Mouse (Mus musculus) cerebellum, postnatal 10 days (tissue): ENCODE results near the gene Smarcb1.

Experiments
- DNase-seq, 2 experiments: peaks; one replicate each; pipeline ENCODE4 v3.0.0; 2021; ENCODE audit warnings: mixed read lengths in 2 of 2

Smarcb1 gene

DNA sequence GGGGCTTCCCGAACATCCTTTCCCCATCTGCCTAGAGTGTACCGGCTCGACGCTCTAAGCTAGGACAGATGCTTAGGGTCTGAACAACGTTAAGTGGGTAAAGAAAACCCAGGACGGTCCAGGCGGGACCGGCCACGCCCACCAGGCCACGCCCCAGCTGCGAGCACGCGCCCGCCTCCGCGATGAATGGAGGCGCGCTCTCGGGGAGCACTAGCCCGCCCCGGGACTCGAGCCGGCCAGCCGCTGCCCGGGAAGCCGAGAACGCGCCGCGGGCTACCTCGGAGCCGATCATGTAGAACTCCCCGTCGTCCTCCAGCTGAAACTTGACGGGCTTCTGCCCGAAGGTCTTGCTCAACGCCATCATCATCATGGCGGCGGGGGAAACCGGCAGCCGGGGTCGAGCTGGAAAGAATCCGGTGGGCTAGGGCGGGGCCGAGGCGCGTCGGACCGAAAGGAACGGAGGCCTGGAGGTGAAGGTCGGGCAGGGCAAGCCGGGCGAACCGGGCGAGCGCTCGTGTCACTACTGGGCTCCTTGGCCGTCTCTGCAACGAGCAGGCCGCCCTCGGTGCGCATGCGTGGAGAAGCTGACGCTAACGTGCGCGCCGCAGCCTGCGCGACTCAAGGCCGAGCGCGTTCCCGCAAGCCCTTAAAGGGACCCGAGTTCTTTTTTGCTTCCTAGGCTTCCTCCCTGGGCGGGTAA is at the start of gene Smarcb1:
Gene Smarcb1, minus strand, starts transcription at position 592 of the 700 bp plus-strand sequence.
- peak; percentile 97 to 98 for DNase-seq

DNA sequence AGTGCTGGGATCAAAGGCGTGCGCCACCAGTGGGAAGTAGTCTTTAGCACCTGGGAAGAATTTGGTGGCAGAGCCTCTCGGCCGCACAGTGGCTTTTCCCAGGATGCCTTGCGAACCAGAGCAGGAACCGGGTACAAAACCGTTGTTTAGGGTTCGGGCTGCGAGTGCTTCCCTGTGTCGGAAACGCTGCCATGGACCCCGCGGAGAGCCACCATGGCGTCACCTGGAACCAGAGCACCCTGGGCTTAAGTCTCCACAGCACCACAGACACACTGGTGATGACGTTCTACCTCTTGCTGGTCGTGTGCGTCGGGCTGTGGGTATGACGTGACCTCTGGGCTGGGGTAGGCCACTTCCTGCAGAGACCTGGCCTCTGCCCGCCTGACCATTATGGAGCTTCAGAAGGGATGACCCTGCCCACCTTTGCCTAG is 33.0 kb upstream of the Smarcb1 start, which contains the start of gene Gm5134:
Gene Gm5134, plus strand, starts transcription at position 134 of the 431 bp plus-strand sequence.
- DNase-seq = no peak

DNA sequence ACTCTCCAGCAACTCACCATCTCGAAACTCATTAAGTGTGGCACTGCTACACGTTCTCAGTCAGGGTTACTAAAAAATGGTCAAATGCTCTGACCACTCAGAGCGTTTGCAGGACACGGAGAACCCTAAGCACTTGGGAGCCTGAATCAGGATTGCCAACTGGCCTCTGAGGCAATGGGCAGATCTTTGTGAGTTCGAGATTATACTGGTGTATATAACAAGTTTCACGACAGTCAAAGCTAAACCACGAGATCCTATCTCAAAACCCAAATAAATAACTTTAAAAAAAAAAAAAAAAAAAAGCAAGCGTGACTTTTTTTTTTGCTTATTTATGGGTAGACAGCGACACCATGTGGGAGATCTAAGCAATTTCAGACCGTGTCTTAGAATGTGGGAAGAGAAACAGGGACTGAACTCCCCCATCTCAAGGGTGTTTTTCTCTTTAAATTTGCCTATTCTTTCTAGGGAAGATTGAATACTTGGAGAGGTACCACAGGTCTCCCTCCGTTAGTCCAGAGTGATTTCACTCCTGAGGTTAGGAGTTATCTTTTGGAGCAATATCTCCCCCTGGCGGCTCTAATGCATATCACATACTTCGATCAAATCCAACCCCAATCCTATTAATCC is 30.1 kb upstream of the Smarcb1 start:
- DNase-seq = peak; percentile 73 to 83

DNA sequence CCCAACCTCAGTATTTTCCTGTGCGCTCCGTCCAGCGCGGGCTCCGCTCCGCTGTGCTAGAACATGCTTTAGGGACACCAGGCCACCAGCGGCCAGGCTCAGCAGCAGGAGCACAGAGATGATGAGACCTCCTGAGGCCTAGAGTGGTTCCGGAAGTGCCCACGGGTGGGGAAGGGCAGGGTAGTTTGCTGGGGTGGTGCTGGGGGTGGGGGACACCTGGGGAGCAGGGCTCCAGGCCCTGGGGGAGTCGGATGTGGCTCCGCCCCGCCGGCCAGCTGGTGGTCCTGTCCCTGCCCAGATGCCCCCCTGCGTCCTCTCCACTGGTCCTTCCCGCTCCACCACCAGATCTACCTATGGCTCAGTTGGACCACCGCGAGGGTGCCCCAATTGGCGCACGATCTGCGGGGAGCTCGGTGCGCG is 29.4 kb upstream of the Smarcb1 start:
- peak; percentile 39 to 44 for DNase-seq

GRCm38 (mm10) chr10:75949053-75950045 is 27.9 kb upstream of the Smarcb1 start:
- DNase-seq = no peak

GRCm38 (mm10) chr10:75948079-75948478 is 26.7 kb upstream of the Smarcb1 start:
- no peak for DNase-seq

GRCm38 (mm10) chr10:75945896-75946295 is 24.5 kb upstream of the Smarcb1 start:
- no peak for DNase-seq

GRCm38 (mm10) chr10:75945213-75945612 is 23.8 kb upstream of the Smarcb1 start:
- DNase-seq = no peak

- no peak for DNase-seq
These were observed 22.8 kb upstream of the Smarcb1 start for GRCm38 (mm10) chr10:75944066-75944772.

DNA sequence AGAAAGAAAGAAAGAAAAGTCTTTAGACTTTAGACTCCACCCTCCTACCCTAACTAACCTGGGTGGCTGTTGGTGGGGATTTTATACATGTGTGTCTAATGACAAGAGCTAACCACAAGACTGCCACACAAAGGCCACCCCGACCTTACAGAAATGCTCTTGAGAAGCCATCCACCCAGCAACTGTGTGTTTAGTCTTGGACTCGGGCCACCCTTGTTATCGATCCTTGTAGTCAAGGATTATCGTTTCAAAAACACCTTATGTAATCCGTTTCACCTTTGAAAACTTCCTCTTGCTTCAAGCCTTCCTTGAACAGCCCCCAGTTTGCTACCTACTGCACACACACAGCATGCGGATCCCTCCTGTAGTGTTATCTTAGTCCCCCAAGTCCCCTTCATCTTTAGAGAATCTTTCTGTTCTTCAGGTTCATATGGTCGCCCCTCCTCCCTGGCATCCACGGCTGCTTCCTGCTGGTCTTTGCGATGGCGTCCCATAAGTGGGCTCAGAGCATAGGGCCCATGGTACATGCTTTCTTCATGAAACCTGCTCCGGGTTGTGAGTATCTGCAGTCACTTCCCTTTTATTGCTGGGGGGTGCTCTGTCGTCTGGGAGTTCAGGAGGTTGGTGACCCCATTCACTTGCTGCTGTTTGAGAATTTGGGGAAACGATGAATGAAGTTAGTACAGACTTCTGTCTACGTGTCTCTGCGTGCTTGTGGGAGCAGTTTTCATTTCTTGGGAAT is 21.5 kb upstream of the Smarcb1 start, which contains the start of gene Vpreb3:
Gene Vpreb3, plus strand, starts transcription at position 322 of the 742 bp plus-strand sequence.
- DNase-seq = no peak

GRCm38 (mm10) chr10:75941042-75941824 is 19.8 kb upstream of the Smarcb1 start:
- no peak for DNase-seq

GRCm38 (mm10) chr10:75940520-75940919 is 19.1 kb upstream of the Smarcb1 start, which contains the start of gene Gm867:
Gene Gm867, minus strand, starts transcription at chr10:75940672.
- DNase-seq = no peak

DNA sequence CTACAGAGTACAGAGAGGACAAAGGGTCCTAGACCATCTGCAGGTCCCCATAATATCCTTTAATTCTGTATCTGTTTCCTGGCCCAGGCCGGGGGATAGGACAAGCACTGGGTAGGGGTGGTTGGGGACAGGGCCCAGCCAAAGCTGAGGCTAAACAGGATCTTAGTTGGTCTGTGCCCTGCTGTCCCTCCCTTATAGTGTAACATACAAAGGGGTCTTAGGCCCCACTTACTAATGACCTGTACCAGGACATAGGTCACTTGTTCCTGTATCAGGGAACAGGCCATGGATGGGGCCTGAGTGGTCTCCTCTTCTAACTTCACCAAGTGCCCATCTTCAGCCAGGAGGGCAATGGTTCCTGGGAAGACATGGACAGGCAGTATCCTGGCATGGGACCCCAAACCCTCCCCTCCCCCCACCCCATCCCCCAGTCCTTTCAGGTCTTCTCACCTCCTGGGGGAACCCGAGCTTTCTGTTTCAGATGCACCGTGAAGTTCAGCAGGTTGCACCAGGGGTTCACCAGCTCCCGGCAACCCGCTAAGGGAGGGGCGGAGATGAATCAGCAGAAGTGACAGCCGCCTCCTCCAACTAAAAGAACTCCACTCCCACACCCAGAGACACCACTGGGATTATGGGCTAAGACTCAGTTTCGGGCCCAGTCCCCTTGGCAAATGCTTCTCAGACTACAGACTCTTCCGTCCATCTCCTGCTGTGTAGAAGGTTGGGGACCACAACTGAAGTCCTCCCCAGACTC is 18.2 kb upstream of the Smarcb1 start:
- no peak for DNase-seq

GRCm38 (mm10) chr10:75937851-75938643 is 16.6 kb upstream of the Smarcb1 start:
- DNase-seq = no peak

GRCm38 (mm10) chr10:75936909-75937667 is 15.7 kb upstream of the Smarcb1 start:
- DNase-seq = no peak

DNA sequence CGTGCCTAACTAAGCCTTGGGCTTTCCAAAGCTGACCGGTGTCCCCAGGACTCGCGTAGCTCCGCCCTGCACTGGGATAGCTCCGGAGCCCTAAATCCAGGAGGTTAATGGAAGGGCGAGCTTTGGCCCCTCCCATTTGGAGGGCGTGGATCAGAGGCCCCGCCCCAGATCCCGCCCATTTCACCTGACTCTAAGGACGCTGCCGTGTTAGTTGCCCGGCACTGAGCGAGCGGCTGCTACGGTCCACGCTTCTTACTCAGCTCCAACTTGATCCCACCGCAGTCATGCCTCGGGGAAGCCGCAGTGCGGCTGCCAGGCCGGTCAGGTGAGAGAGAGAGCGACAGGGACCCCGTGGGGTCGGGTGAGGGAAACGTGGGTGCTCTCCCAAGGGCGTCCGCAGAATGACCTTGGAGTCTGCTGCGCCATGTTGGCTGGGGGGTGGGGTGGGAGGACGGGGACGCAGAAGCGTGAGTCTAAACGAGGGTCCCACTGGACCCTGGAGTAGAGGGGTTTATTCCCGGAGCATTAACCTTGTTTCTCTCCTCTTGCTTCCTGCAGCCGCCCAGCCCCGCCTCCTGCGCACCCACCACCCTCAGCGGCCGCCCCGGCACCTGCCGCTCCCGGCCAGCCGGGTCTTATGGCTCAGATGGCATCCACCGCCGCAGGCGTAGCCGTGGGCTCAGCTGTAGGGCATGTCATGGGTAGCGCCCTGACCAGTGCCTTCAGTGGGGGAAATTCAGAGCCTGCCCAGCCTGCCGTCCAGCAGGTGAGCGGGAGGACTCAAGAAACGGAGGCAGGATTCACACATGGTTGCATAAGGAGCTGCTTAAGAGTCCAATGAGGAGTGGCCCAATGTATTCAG is 14.5 kb upstream of the Smarcb1 start, which contains the start of gene Mmp11:
Gene Mmp11, minus strand, starts transcription at position 817 of the 862 bp plus-strand sequence.
- DNase-seq = peak; percentile 86 to 87

GRCm38 (mm10) chr10:75934991-75935390 is 13.6 kb upstream of the Smarcb1 start:
- no peak for DNase-seq
